Mouse (Mus musculus) liver, postnatal 0 days (tissue): ENCODE results near the gene Olfr457. TPM values are rescaled to one million over a fixed set of nuclear protein-coding genes. Genes with fewer than 3 reads are reported as not detected.
A peak's percentile ranks its signal among the peaks of the same experiment; 100 is the strongest.

Experiments
- ATAC-seq: fragments of 200-750 bp; cut with Nextera tagmentation; 2 replicates; pipeline ENCODE4 v1.8.0; 2017; ENCODE audit warnings: mild to moderate bottlenecking, moderate library complexity
- DNase-seq: peaks from one replicate; pipeline ENCODE4 v3.0.0-alpha.2; 2016
- H3K27ac ChIP-seq: fragments of 300-500 bp; sonication (generic); 2 replicates; pipeline ENCODE4 v1.5.1; 2014; ENCODE audit warnings: antibody characterized with exemption, moderate library complexity, mild to moderate bottlenecking, low read depth
- H3K27me3 ChIP-seq: fragments of 300-500 bp; sonication (generic); 2 replicates; pipeline ENCODE4 v1.6.1; 2014; ENCODE audit warnings: low read length, control low read depth, mixed read lengths; ENCODE audit not compliant: insufficient read depth
- H3K36me3 ChIP-seq: fragments of 300-500 bp; sonication (generic); replicated peaks from 2 replicates; pipeline ENCODE4 v1.6.1; 2014; ENCODE audit warnings: mild to moderate bottlenecking, control low read depth, low read length, moderate library complexity, mixed read lengths; ENCODE audit not compliant: insufficient read depth
- H3K4me1 ChIP-seq: fragments of 300-500 bp; sonication (generic); 2 replicates; pipeline ENCODE4 v1.6.1; 2014; ENCODE audit warnings: antibody characterized with exemption, mild to moderate bottlenecking, control low read depth; ENCODE audit not compliant: insufficient read depth
- H3K4me2 ChIP-seq: fragments of 300-500 bp; sonication (generic); 2 replicates; pipeline ENCODE4 v1.6.1; 2014; ENCODE audit warnings: low read depth, mild to moderate bottlenecking, low read length, moderate library complexity, mixed read lengths
- H3K4me3 ChIP-seq: fragments of 300-500 bp; sonication (generic); 2 replicates; pipeline ENCODE4 v1.5.1; 2014; ENCODE audit warnings: low read depth, low read length
- H3K9ac ChIP-seq: fragments of 300-500 bp; sonication (generic); replicated peaks from 2 replicates; pipeline ENCODE4 v1.6.1; 2014; ENCODE audit warnings: mild to moderate bottlenecking, moderate library complexity
- H3K9me3 ChIP-seq: fragments of 300-500 bp; sonication (generic); 2 replicates; pipeline ENCODE4 v1.6.1; 2016; ENCODE audit warnings: mild to moderate bottlenecking, control low read depth, low read length, mixed read lengths
- CTCF ChIP-seq: sonication (generic); IDR thresholded peaks from 2 replicates; pipeline ENCODE4 v1.5.1; 2016; ENCODE audit warnings: antibody characterized with exemption, low read depth
- EP300 ChIP-seq: IDR thresholded peaks from 2 replicates; pipeline ENCODE4 v1.6.1; 2016; ENCODE audit warnings: antibody characterized with exemption, low read depth, mild to moderate bottlenecking
- WGBS: fragments of 180-500 bp; shearing (Covaris S2); extraction: QIAGEN DNeasy Blood & Tissue Kit; methylation state at CpG from one replicate; pipeline ENCODE4 v1.1.7; 2014; ENCODE audit not compliant: insufficient replicate concordance; 5-methylcytosine and 5-hydroxymethylcytosine counted together
- polyA plus RNA-seq: library from polyadenylated mRNA; unstranded; fragments of >200 nt; fragmentation: Nextera tagmentation; extraction: Ambion mirVana; gene quantifications from 2 replicates; pipeline ENCODE4 v1.2.1, GENCODE M21; 2015

Olfr457 gene
- polyA plus RNA-seq, 1 experiment from 2014 or later, result not detected

- Histone ChIP-seq H3K4me2 (no peak overlapping the region), H3K36me3 (no peaks in the 10 kb centered on the region), H3K27ac (no peak overlapping the region), H3K9me3 (no peaks in the 10 kb centered on the region), H3K27me3 (no peaks in the 10 kb centered on the region), H3K4me1 (peaks cover 9% of the 10 kb centered on the region; the same call in 1 of the 2 replicates), H3K4me3 (no peak overlapping the region), H3K9ac (no peak overlapping the region)
- no peak for DNase-seq
- TF ChIP-seq CTCF (peak; percentile 40), EP300 (no peak)
- ATAC-seq, result no peak
- WGBS, result 56% methylated on average over 2 of the region's 2 CpGs
These were observed 42.6 kb downstream of the Olfr457 start for GRCm38 (mm10) chr6:42433554-42433953.

- no peak overlapping the region for H3K9ac ChIP-seq
- no peak for DNase-seq
- 72% methylated on average over 4 of the region's 4 CpGs for WGBS
These were observed 49.8 kb downstream of the Olfr457 start for GRCm38 (mm10) chr6:42426337-42426736.

GRCm38 (mm10) chr6:42424472-42424871 lies 51.7 kb downstream of the Olfr457 start:
- no peak for DNase-seq
- Histone ChIP-seq H3K9me3 (no peaks in the 10 kb centered on the region), H3K4me1 (no peaks in the 10 kb centered on the region), H3K4me2 (no peak overlapping the region), H3K9ac (no peak overlapping the region), H3K27me3 (no peaks in the 10 kb centered on the region), H3K27ac (no peak overlapping the region), H3K4me3 (no peak overlapping the region), H3K36me3 (no peaks in the 10 kb centered on the region)
- 58% methylated on average over 3 of the region's 3 CpGs for WGBS
- no peak for TF ChIP-seq EP300
- no peak for TF ChIP-seq CTCF
- ATAC-seq, result no peak

More at GRCm38 (mm10) chr6:42426337-42426736, 49.8 kb downstream of the Olfr457 start:
- ATAC-seq, result no peak
- Histone ChIP-seq H3K9me3 (no peaks in the 10 kb centered on the region), H3K27me3 (no peaks in the 10 kb centered on the region), H3K36me3 (no peaks in the 10 kb centered on the region), H3K4me2 (no peak overlapping the region), H3K4me3 (no peak overlapping the region), H3K27ac (no peak overlapping the region), H3K4me1 (no peaks in the 10 kb centered on the region)
- TF ChIP-seq CTCF (no peak), EP300 (no peak)

GRCm38 (mm10) chr6:42421439-42421838 lies 54.7 kb downstream of the Olfr457 start:
- peak; percentile 17; the same call in 1 of the 2 replicates for ATAC-seq
- WGBS, result 31% methylated on average over 2 of the region's 2 CpGs
- no peak for TF ChIP-seq CTCF
- no peak for TF ChIP-seq EP300
- Histone ChIP-seq H3K27ac (no peak overlapping the region), H3K36me3 (no peaks in the 10 kb centered on the region), H3K4me3 (no peak overlapping the region), H3K9me3 (no peaks in the 10 kb centered on the region), H3K9ac (no peak overlapping the region), H3K4me1 (no peaks in the 10 kb centered on the region), H3K4me2 (no peak overlapping the region), H3K27me3 (no peaks in the 10 kb centered on the region)
- no peak for DNase-seq

- Histone ChIP-seq H3K4me1 (no peaks in the 10 kb centered on the region), H3K36me3 (no peaks in the 10 kb centered on the region), H3K4me3 (no peak overlapping the region), H3K27ac (no peak overlapping the region), H3K27me3 (no peaks in the 10 kb centered on the region), H3K9ac (no peak overlapping the region), H3K4me2 (no peak overlapping the region), H3K9me3 (no peaks in the 10 kb centered on the region)
- 79% methylated on average over 2 of the region's 2 CpGs for WGBS
- DNase-seq (no peak), ATAC-seq (no peak)
- TF ChIP-seq CTCF (no peak), EP300 (no peak)
These were observed 56.7 kb downstream of the Olfr457 start for GRCm38 (mm10) chr6:42419443-42419842.

Other genes with a start within 250 kb of the Olfr457 start
- 20.5 and 26.7 TPM in 2 replicates for gene Gstk1, start 230.4 kb downstream of the Olfr457 start, polyA plus RNA-seq
- not detected in 2 replicates for gene Tmem139, start 214.4 kb downstream of the Olfr457 start, polyA plus RNA-seq
- 10.3 and 11.1 TPM in 2 replicates for gene Casp2, start 211.3 kb downstream of the Olfr457 start, polyA plus RNA-seq
- gene Clcn1, start 189.7 kb downstream of the Olfr457 start, polyA plus RNA-seq, result 0.09 TPM in 1 of 2 replicates, not detected in the other
- gene Fam131b, start 151.7 kb downstream of the Olfr457 start, polyA plus RNA-seq, result not detected in 2 replicates
- 55.3 and 57.8 TPM in 2 replicates for gene Zyx, start 126.7 kb downstream of the Olfr457 start, polyA plus RNA-seq
- gene Epha1, start 103.1 kb downstream of the Olfr457 start, polyA plus RNA-seq, result 16.8 and 18.7 TPM in 2 replicates
- gene Tas2r143, start 76.1 kb downstream of the Olfr457 start, polyA plus RNA-seq, result not detected in 2 replicates
- gene Tas2r135, start 70.9 kb downstream of the Olfr457 start, polyA plus RNA-seq, result not detected in 2 replicates
- not detected in 2 replicates for gene Tas2r126, start 41.8 kb downstream of the Olfr457 start, polyA plus RNA-seq
- not detected in 2 replicates for gene Olfr458, start 11.1 kb downstream of the Olfr457 start, polyA plus RNA-seq
- gene Olfr456, start 10.9 kb upstream of the Olfr457 start, polyA plus RNA-seq, result not detected in 2 replicates
- not detected in 2 replicates for gene Olfr455, start 71.3 kb upstream of the Olfr457 start, polyA plus RNA-seq
- gene Tcaf3, start 121.4 kb upstream of the Olfr457 start, polyA plus RNA-seq, result not detected in 2 replicates
- gene Tcaf2, start 168.9 kb upstream of the Olfr457 start, polyA plus RNA-seq, result 0.11 and 0.12 TPM in 2 replicates
- gene Tcaf1, start 233.8 kb upstream of the Olfr457 start, polyA plus RNA-seq, result 3.8 and 4.7 TPM in 2 replicates